In the genomic region with DNA sequence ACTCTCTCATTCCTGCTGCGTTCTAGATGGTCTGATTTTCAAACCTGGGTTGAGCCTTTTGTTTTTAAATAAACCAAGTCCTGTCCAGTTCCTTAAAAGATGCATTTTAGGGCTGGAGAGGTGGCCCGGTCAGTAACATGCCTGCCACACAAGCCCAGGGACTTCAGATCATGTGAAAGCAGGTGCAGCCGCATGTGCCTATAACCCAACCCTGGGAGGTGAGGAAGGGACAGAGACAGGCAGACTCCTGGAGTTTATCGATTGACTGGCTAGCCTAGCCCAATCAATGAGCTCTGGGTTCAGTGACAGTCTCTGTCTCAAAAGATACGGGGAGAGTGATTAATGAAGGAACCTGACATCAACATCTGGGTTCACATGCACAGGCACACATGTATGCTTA, we compare ENCODE assay signal across 25 mouse cellular contexts. TPM values are rescaled to one million over a fixed set of nuclear protein-coding genes. Genes with fewer than 3 reads are reported as not detected.
DNase-seq lines count a peak whose midpoint lies in the region; ATAC-seq and TF ChIP-seq lines count a peak whose summit lies in the region.
"Had no signal": no experiment of that assay in that cellular context is flagged by ENCODE, and none has a peak within 500 bp of the region (broad histone marks: within the 10 kb centered on the region; RNA-seq: fewer than 3 reads in every experiment).

No protein-coding gene starts in this region.

- DNase-seq in heart, adult 11 months: peak; percentile 82
- DNase-seq in heart, postnatal 36 days: no peak
- no peak for DNase-seq in hindbrain, postnatal 0 days (ENCODE audit: low spot score)
- no peak for DNase-seq in midbrain, embryonic 14.5 days
- no peak for DNase-seq in midbrain, postnatal 0 days (ENCODE audit: low spot score)
- no peak for DNase-seq in T-cell, adult 2 months (ENCODE audit: low spot score)
- DNase-seq: adrenal gland, adult 8-10 months; cerebellum, adult 11-12 months; cerebellum, postnatal 10 days; kidney, adult 11 months; kidney, postnatal 36 days; layer of hippocampus, postnatal 36 days; lung, adult 18-20 months; right cerebral cortex, adult 18-20 months; right cerebral cortex, postnatal 4 days; thymus, adult 18-20 months; thymus, postnatal 4 days had no signal

- H3K27me3 ChIP-seq in hindbrain, embryonic 12.5 days: no peaks in the 10 kb centered on the region
- no peaks in the 10 kb centered on the region for H3K27me3 ChIP-seq in hindbrain, postnatal 0 days (ENCODE audit: insufficient read depth, low read length)
- no peaks in the 10 kb centered on the region for H3K27me3 ChIP-seq in midbrain, embryonic 14.5 days (ENCODE audit: control insufficient read depth, insufficient read depth, low read length)
- H3K27me3 ChIP-seq in midbrain, postnatal 0 days (ENCODE audit: insufficient read depth, low read length): no peaks in the 10 kb centered on the region
- H3K27me3 ChIP-seq: heart, embryonic 15.5 days; kidney, embryonic 15.5 days; neural tube, embryonic 15.5 days had no signal

- H3K4me1 ChIP-seq in hindbrain, embryonic 12.5 days: peaks cover 5% of the 10 kb centered on the region; the same call in 1 of the 2 replicates
- no peaks in the 10 kb centered on the region for H3K4me1 ChIP-seq in hindbrain, postnatal 0 days (ENCODE audit: insufficient read depth, low read length)
- H3K4me1 ChIP-seq in midbrain, embryonic 14.5 days (ENCODE audit: control insufficient read depth, insufficient read depth, low read length): no peaks in the 10 kb centered on the region
- no peaks in the 10 kb centered on the region for H3K4me1 ChIP-seq in midbrain, postnatal 0 days (ENCODE audit: insufficient read depth, low read length)
- H3K4me1 ChIP-seq: kidney, embryonic 15.5 days; liver, embryonic 12.5 days; neural tube, embryonic 15.5 days had no signal

- H3K36me3 ChIP-seq in hindbrain, embryonic 12.5 days: no peaks in the 10 kb centered on the region
- no peaks in the 10 kb centered on the region for H3K36me3 ChIP-seq in hindbrain, postnatal 0 days (ENCODE audit: insufficient read depth, low read length)
- H3K36me3 ChIP-seq in midbrain, embryonic 14.5 days (ENCODE audit: control insufficient read depth, insufficient read depth, low read length): no peaks in the 10 kb centered on the region
- H3K36me3 ChIP-seq in midbrain, postnatal 0 days (ENCODE audit: insufficient read depth, low read length): no peaks in the 10 kb centered on the region
- H3K36me3 ChIP-seq: kidney, embryonic 15.5 days; liver, embryonic 12.5 days; neural tube, embryonic 15.5 days had no signal

- no peak overlapping the region for H3K9ac ChIP-seq in hindbrain, embryonic 12.5 days
- no peak overlapping the region for H3K9ac ChIP-seq in hindbrain, postnatal 0 days (replicated peaks; ENCODE audit: low read length)
- no peak overlapping the region for H3K9ac ChIP-seq in midbrain, embryonic 14.5 days (replicated peaks; ENCODE audit: low read length)
- no peak overlapping the region for H3K9ac ChIP-seq in midbrain, postnatal 0 days (replicated peaks; ENCODE audit: low read length, poor library complexity, severe bottlenecking)
- H3K9ac ChIP-seq: heart, embryonic 15.5 days; kidney, embryonic 15.5 days; liver, embryonic 12.5 days; neural tube, embryonic 15.5 days had no signal

- intact Hi-C loops in heart, postnatal 36 days (cut with DNase I): loop anchor here (5.0 to 10.0 kb wide), 2 partner anchors 104 to 396 kb away; partner anchors contain the start of gene Cpeb1

- peak overlapping the region; percentile 68 for H3K27ac ChIP-seq in hindbrain, embryonic 12.5 days
- no peak overlapping the region for H3K27ac ChIP-seq in hindbrain, postnatal 0 days
- H3K27ac ChIP-seq in midbrain, embryonic 14.5 days (replicated peaks; ENCODE audit: low read depth, low read length): peak overlapping the region; percentile 55; the same call in 1 of the 2 replicates
- H3K27ac ChIP-seq in midbrain, postnatal 0 days (ENCODE audit: low read depth, low read length): no peak overlapping the region
- H3K27ac ChIP-seq: kidney, embryonic 15.5 days; liver, embryonic 12.5 days; neural tube, embryonic 15.5 days had no signal

- WGBS in hindbrain, embryonic 12.5 days: 68% methylated on average over 5 of the region's 5 CpGs
- WGBS in hindbrain, postnatal 0 days: 72% methylated on average over 5 of the region's 5 CpGs
- WGBS in midbrain, embryonic 14.5 days: 82% methylated on average over 5 of the region's 5 CpGs
- WGBS in midbrain, postnatal 0 days: 75% methylated on average over 5 of the region's 5 CpGs

- no peak overlapping the region for H3K4me3 ChIP-seq in hindbrain, embryonic 12.5 days
- H3K4me3 ChIP-seq in hindbrain, postnatal 0 days (ENCODE audit: low read length): no peak overlapping the region
- H3K4me3 ChIP-seq in midbrain, embryonic 14.5 days (replicated peaks; ENCODE audit: low read depth, low read length): no peak overlapping the region
- H3K4me3 ChIP-seq in midbrain, postnatal 0 days (ENCODE audit: low read depth, low read length): no peak overlapping the region
- H3K4me3 ChIP-seq: heart, embryonic 15.5 days; kidney, embryonic 15.5 days; liver, embryonic 12.5 days; neural tube, embryonic 15.5 days had no signal

- ATAC-seq in hindbrain, embryonic 12.5 days (ENCODE audit: low FRiP score): no peak
- no peak for ATAC-seq in hindbrain, postnatal 0 days
- no peak for ATAC-seq in midbrain, embryonic 14.5 days (ENCODE audit: low FRiP score, low TSS enrichment)
- ATAC-seq in midbrain, postnatal 0 days (ENCODE audit: low FRiP score): no peak
- ATAC-seq: activated CD4-positive, CD25-positive, alpha-beta regulatory T cell, adult 4 months; liver, embryonic 12.5 days had no signal

- no peak for TF ChIP-seq CTCF in hindbrain, postnatal 0 days (IDR thresholded peaks at IDR 0.05; ENCODE audit: low read depth)
- TF ChIP-seq CTCF in midbrain, postnatal 0 days (IDR thresholded peaks at IDR 0.05): no peak

- no peaks in the 10 kb centered on the region for H3K9me3 ChIP-seq in hindbrain, embryonic 12.5 days (replicated peaks)
- no peaks in the 10 kb centered on the region for H3K9me3 ChIP-seq in hindbrain, postnatal 0 days (ENCODE audit: low read length)
- H3K9me3 ChIP-seq in midbrain, embryonic 14.5 days (ENCODE audit: control insufficient read depth, low read length): no peaks in the 10 kb centered on the region
- H3K9me3 ChIP-seq in midbrain, postnatal 0 days (ENCODE audit: low read length): no peaks in the 10 kb centered on the region
- H3K9me3 ChIP-seq: heart, embryonic 15.5 days; kidney, embryonic 15.5 days; liver, embryonic 12.5 days; neural tube, embryonic 15.5 days had no signal

- H3K4me2 ChIP-seq in hindbrain, embryonic 12.5 days (replicated peaks): no peak overlapping the region
- no peak overlapping the region for H3K4me2 ChIP-seq in hindbrain, postnatal 0 days (ENCODE audit: low read depth, low read length)
- no peak overlapping the region for H3K4me2 ChIP-seq in midbrain, embryonic 14.5 days (ENCODE audit: low read length)
- no peak overlapping the region for H3K4me2 ChIP-seq in midbrain, postnatal 0 days (ENCODE audit: low read depth, low read length, poor library complexity, severe bottlenecking)
- H3K4me2 ChIP-seq: heart, embryonic 15.5 days; kidney, embryonic 15.5 days; liver, embryonic 12.5 days; neural tube, embryonic 15.5 days had no signal

RNA-seq across cellular contexts. Expression of gene Fsd2, which starts 5.5 kb away (rescaled TPM):
- total RNA-seq in heart, postnatal 36 days (2021): 100 to 1,000 TPM; 276 to 293 TPM
- 0.46 and 0.53 TPM in 2 replicates for polyA plus RNA-seq in hindbrain, embryonic 12.5 days (2016; fragmentation: Nextera tagmentation; extraction: Ambion mirVana)
- total RNA-seq in hindbrain, postnatal 0 days (2014; rRNA removed): 0.18 and 0.31 TPM in 2 replicates
- polyA plus RNA-seq in hindbrain, postnatal 0 days (2015; fragmentation: Nextera tagmentation; extraction: Ambion mirVana): 0.05 and 0.08 TPM in 2 replicates
- 0.07 and 0.20 TPM in 2 replicates for polyA plus RNA-seq in midbrain, embryonic 14.5 days (2014; fragmentation: Nextera tagmentation; extraction: Ambion mirVana)
- total RNA-seq in midbrain, postnatal 0 days (2014; rRNA removed): 0.22 TPM in 1 of 2 replicates, not detected in the other
- polyA plus RNA-seq in midbrain, postnatal 0 days (2015; fragmentation: Nextera tagmentation; extraction: Ambion mirVana): 0.28 and 0.36 TPM in 2 replicates
- total RNA-seq: MEL had no signal
- polyA plus RNA-seq: C2C12 had no signal

RNA-seq across cellular contexts. Expression of gene Whamm, which starts 9.9 kb away (rescaled TPM):
- 10 to 100 TPM in 1 of 2 experiments, 1 to 10 TPM in 1; 10.0 to 10.5 TPM for total RNA-seq in heart, postnatal 36 days (2021)
- 7.8 and 7.9 TPM in 2 replicates for polyA plus RNA-seq in hindbrain, embryonic 12.5 days (2016; fragmentation: Nextera tagmentation; extraction: Ambion mirVana)
- total RNA-seq in hindbrain, postnatal 0 days (2014; rRNA removed): 5.1 and 6.2 TPM in 2 replicates
- polyA plus RNA-seq in hindbrain, postnatal 0 days (2015; fragmentation: Nextera tagmentation; extraction: Ambion mirVana): 6.9 and 7.0 TPM in 2 replicates
- 9.9 and 10.1 TPM in 2 replicates for polyA plus RNA-seq in midbrain, embryonic 14.5 days (2014; fragmentation: Nextera tagmentation; extraction: Ambion mirVana)
- 6.2 and 9.6 TPM in 2 replicates for total RNA-seq in midbrain, postnatal 0 days (2014; rRNA removed)
- 5.4 and 5.5 TPM in 2 replicates for polyA plus RNA-seq in midbrain, postnatal 0 days (2015; fragmentation: Nextera tagmentation; extraction: Ambion mirVana)

Comparison
In these comparisons a context has a peak if more than half of its experiments do, and no peak if none do; other contexts are left out.
1. H3K27ac ChIP-seq: peak in hindbrain, embryonic 12.5 days (single experiment) and midbrain, embryonic 14.5 days (single experiment); none in hindbrain, postnatal 0 days (single experiment) and midbrain, postnatal 0 days (single experiment).